Mouse (Mus musculus) limb, embryonic 14.5 days (tissue): ENCODE data around the gene Mark2. TPM values are rescaled to one million over a fixed set of nuclear protein-coding genes. Genes with fewer than 3 reads are reported as not detected.

ENCODE experiments used
- ATAC-seq: fragments of 200-750 bp; cut with Nextera tagmentation; 2 replicates; pipeline ENCODE4 v1.8.0; 2017; ENCODE audit warnings: low read depth, moderate number of reproducible peaks, moderate TSS enrichment; ENCODE audit not compliant: low FRiP score
- DNase-seq: peaks from one replicate; pipeline ENCODE4 v3.0.0-alpha.2; 2015; ENCODE audit warnings: low spot score
- H3K27ac ChIP-seq: fragments of 300-500 bp; sonication (generic); replicated peaks from 2 replicates; pipeline ENCODE4 v1.5.1; 2014; ENCODE audit warnings: low read depth, mild to moderate bottlenecking, low read length, moderate library complexity, mixed read lengths
- H3K27me3 ChIP-seq: fragments of 300-500 bp; sonication (generic); 2 replicates; pipeline ENCODE4 v1.6.1; 2014; ENCODE audit warnings: low read length, mixed read lengths; ENCODE audit not compliant: control insufficient read depth, insufficient read depth
- H3K36me3 ChIP-seq: fragments of 300-500 bp; sonication (generic); 2 replicates; pipeline ENCODE4 v1.6.1; 2014; ENCODE audit warnings: mild to moderate bottlenecking, low read length, moderate library complexity, mixed read lengths; ENCODE audit not compliant: control insufficient read depth, insufficient read depth
- H3K4me1 ChIP-seq: fragments of 300-500 bp; sonication (generic); 2 replicates; pipeline ENCODE4 v1.6.1; 2014; ENCODE audit warnings: antibody characterized with exemption, low read length, mixed read lengths; ENCODE audit not compliant: control insufficient read depth, insufficient read depth
- H3K4me2 ChIP-seq: fragments of 300-500 bp; sonication (generic); replicated peaks from 2 replicates; pipeline ENCODE4 v1.6.1; 2014; ENCODE audit warnings: low read depth, mild to moderate bottlenecking, low read length, moderate library complexity; ENCODE audit not compliant: severe bottlenecking
- H3K4me3 ChIP-seq: fragments of 300-500 bp; sonication (generic); replicated peaks from 2 replicates; pipeline ENCODE4 v1.5.1; 2014; ENCODE audit warnings: low read length
- H3K9ac ChIP-seq: fragments of 300-500 bp; sonication (generic); 2 replicates; pipeline ENCODE4 v1.6.1; 2014; ENCODE audit warnings: mild to moderate bottlenecking, low read depth, low read length, moderate library complexity; ENCODE audit not compliant: severe bottlenecking
- H3K9me3 ChIP-seq: fragments of 300-500 bp; sonication (generic); 2 replicates; pipeline ENCODE4 v1.6.1; 2016; ENCODE audit warnings: low read length; ENCODE audit not compliant: control insufficient read depth
- POLR2A ChIP-seq: fragments of 200-500 bp; IDR thresholded peaks from 2 replicates; pipeline ENCODE4 v1.8.0; 2012; ENCODE audit warnings: inconsistent platforms, mild to moderate bottlenecking, moderate library complexity, borderline replicate concordance; ENCODE audit not compliant: insufficient read depth, insufficient read length; ENCODE audit errors: extremely low read depth
- WGBS: fragments of 180-500 bp; shearing (Covaris S2); extraction: QIAGEN DNeasy Blood & Tissue Kit; methylation state at CpG from one replicate; pipeline ENCODE4 v1.1.7; 2014; 5-methylcytosine and 5-hydroxymethylcytosine counted together
- polyA plus RNA-seq, 2 experiments: library from polyadenylated mRNA; depleted of rRNA in 1 of 2; stranded (reverse) in 1 of 2; unstranded in 1 of 2; fragments of >200 nt; fragmentation: Nextera tagmentation in 1 of 2; extraction: Ambion mirVana in 1 of 2; gene quantifications; 2 replicates each; pipeline versions ENCODE4 v1.2.1 to v1.2.3; 2012 to 2014

Gene Mark2
- polyA plus RNA-seq, 2 experiments, result 48.6 to 65.8 TPM

DNA sequence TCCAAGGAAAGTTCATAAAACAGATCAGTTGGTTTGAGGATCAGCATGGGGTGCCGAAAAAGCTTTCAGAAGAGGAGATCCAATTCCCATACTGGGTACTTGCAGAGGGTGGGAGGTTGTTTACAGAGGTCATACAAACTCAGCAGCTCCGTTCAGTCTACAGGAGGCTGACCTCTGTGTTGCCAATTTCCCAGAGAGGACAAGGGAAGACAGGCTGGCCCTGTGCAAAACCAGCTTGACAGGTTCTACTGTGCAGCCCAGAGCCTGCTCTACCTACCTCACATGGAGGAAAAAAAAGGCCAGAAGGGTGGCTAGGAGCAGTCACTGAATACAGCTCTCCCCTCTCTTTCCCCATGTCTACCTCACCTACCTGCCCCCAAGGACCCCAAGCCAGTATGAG, 7.6 kb downstream of the Mark2 start:
- WGBS, result 79% methylated on average over 2 of the region's 2 CpGs
- Histone ChIP-seq H3K27me3 (no peaks in the 10 kb centered on the region), H3K4me3 (no peak overlapping the region), H3K9ac (no peak overlapping the region), H3K9me3 (no peaks in the 10 kb centered on the region), H3K4me2 (no peak overlapping the region), H3K36me3 (no peaks in the 10 kb centered on the region; the same call in 1 of the 2 replicates), H3K4me1 (peaks cover 6% of the 10 kb centered on the region), H3K27ac (no peak overlapping the region)
- TF ChIP-seq POLR2A, result no peak
- no peak for DNase-seq
- no peak for ATAC-seq

DNA sequence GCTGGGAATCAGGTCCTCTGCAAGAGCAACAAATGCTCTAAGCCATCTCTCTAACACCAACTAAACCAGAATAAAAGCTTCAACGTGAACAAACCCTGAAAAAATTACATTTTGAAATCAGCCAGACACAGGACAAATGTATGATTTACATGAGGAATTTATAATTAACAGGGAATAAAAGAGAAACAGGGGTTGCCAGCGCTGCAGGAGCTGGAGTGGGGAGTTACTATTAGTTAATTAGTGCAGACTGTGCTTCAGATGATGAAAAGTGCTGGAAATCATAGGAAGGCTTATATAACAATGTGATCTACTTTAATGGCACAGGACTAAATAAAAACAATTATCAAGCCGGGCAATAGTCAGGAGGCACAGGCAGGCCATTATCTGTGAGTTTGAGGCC, 20.3 kb downstream of the Mark2 start:
- Histone ChIP-seq H3K4me2 (no peak overlapping the region), H3K9ac (no peak overlapping the region), H3K4me3 (no peak overlapping the region), H3K4me1 (no peaks in the 10 kb centered on the region), H3K27ac (no peak overlapping the region), H3K36me3 (no peaks in the 10 kb centered on the region), H3K9me3 (no peaks in the 10 kb centered on the region), H3K27me3 (no peaks in the 10 kb centered on the region)
- WGBS, result 84% methylated on average over 3 of the region's 3 CpGs
- ATAC-seq (no peak), DNase-seq (no peak)
- TF ChIP-seq POLR2A, result no peak

DNA sequence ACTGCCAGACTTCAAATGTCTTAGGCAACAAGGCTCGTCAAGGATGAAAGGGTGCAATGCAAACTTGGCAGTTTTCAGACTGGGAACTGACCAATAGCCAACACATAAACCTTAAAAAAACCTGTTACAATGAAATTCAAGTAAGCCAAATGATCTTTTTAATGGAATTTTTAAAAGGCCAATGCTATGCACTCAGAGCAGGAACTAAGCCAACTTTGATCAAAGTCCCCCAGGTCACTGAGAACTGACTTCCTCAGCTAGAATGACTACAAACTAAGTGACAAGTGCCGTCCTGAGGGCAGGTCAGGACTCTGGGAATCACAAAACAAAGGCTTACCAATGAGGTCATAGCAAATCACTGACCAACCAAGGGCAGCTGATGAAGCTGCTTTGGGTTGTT, 21.5 kb downstream of the Mark2 start:
- no peak for TF ChIP-seq POLR2A
- 50% methylated on average over 2 of the region's 2 CpGs for WGBS
- Histone ChIP-seq H3K9me3 (no peaks in the 10 kb centered on the region), H3K27me3 (no peaks in the 10 kb centered on the region), H3K4me3 (no peak overlapping the region), H3K9ac (no peak overlapping the region), H3K4me2 (no peak overlapping the region), H3K36me3 (no peaks in the 10 kb centered on the region), H3K4me1 (no peaks in the 10 kb centered on the region), H3K27ac (no peak overlapping the region)
- ATAC-seq, result no peak
- DNase-seq, result no peak

DNA sequence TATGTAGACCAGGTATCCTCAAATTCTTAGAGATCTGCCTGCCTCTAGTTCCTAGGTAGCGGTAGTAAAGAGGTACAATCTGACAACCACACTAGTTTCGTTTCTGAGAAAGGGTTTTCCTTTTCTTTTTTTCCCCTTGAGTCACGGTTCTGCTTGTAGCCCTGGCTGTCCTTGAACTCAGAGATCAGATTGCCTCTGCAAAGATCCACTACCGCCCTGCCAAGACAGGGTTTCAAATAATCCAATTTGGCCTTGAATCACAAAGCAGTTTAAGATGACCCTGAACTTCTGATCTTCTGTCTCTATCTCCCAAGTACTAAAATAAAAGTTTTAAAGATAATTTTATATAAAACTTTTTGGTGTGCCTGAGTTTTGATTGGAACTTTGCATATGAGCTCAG, 23.9 kb downstream of the Mark2 start:
- WGBS, result 86% methylated on average over 4 of the region's 4 CpGs
- ATAC-seq, result no peak
- no peaks in the 10 kb centered on the region for H3K9me3 ChIP-seq

DNA sequence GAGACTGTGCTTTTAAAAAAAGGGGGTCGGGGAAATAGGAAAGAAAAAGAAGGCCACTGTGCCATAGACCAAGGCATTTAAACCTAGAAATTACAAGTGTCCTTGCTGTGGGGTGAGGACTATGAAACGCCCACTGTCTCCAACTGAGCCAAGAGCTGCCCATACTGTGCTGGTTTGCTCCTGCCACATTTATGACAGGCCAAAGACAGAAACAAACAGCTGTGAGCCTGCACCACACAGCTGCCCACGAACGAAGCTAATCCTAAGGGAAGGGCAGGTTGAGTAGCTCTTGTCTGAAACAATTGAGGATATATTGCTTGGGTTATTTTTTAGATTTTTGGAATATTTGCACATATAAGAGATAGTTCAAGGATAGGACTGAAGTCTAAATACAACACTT, 24.8 kb downstream of the Mark2 start:
- ATAC-seq (no peak; the same call in 1 of the 2 replicates), DNase-seq (no peak)
- WGBS, result 75% methylated on average over 4 of the region's 4 CpGs
- 0 out of 2 replicates have a peak, but pooled peaks cover 3% of the 10 kb centered on the region for H3K4me1 ChIP-seq
- no peaks in the 10 kb centered on the region for H3K9me3 ChIP-seq
- H3K27ac ChIP-seq, result no peak overlapping the region
- H3K27me3 ChIP-seq, result no peaks in the 10 kb centered on the region
- no peak overlapping the region for H3K9ac ChIP-seq
- H3K4me2 ChIP-seq, result no peak overlapping the region
- TF ChIP-seq POLR2A, result no peak
- no peaks in the 10 kb centered on the region for H3K36me3 ChIP-seq
- no peak overlapping the region for H3K4me3 ChIP-seq

More for the DNA sequence above, 23.9 kb downstream of the Mark2 start:
- H3K27me3 ChIP-seq, result no peaks in the 10 kb centered on the region
- no peak for TF ChIP-seq POLR2A
- no peak overlapping the region for H3K27ac ChIP-seq
- no peak overlapping the region for H3K4me3 ChIP-seq
- 0 out of 2 replicates have a peak, but pooled peaks cover 3% of the 10 kb centered on the region for H3K4me1 ChIP-seq
- H3K36me3 ChIP-seq, result no peaks in the 10 kb centered on the region
- H3K4me2 ChIP-seq, result no peak overlapping the region
- no peak for DNase-seq
- no peak overlapping the region for H3K9ac ChIP-seq

DNA sequence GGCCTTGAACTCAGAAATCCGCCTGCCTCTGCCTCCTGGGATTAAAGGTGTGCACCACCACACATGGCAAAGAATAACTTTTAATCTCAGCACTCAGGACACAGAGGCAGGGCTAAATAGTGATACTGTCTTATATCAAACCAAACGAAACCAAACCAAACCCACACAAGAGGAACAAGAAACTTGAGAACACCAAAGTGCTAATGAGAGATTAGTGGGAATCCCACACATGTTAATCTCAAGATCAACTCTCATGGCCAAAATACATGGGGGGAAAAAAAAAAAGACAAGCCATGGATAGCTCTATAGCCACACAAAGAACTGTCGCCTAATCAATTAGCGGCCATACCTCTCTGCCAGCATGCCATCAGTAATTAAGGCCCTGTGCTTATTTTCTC, 26.1 kb downstream of the Mark2 start:
- no peak for TF ChIP-seq POLR2A
- ATAC-seq, result no peak
- 92% methylated on average over 4 of the region's 4 CpGs for WGBS
- H3K9me3 ChIP-seq, result no peaks in the 10 kb centered on the region
- H3K27ac ChIP-seq, result no peak overlapping the region
- no peak overlapping the region for H3K9ac ChIP-seq
- DNase-seq, result no peak
- peaks cover 14% of the 10 kb centered on the region for H3K4me1 ChIP-seq
- H3K4me3 ChIP-seq, result no peak overlapping the region
- no peaks in the 10 kb centered on the region for H3K36me3 ChIP-seq
- H3K27me3 ChIP-seq, result no peaks in the 10 kb centered on the region
- no peak overlapping the region for H3K4me2 ChIP-seq
